Mouse (Mus musculus): ENCODE data around the gene Zfp3. TPM values are rescaled to one million over a fixed set of nuclear protein-coding genes. Genes with fewer than 3 reads are reported as not detected.
A peak's percentile ranks its signal among the peaks of the same experiment; 100 is the strongest.
"Not testable (repeated sequence)": the region's sequence is repeated elsewhere in the genome, so short reads cannot be mapped to it uniquely, and the experiment has no call there.

The Zfp3 gene
- polyA plus RNA-seq, 1 experiment from 2014 or later: 15.6 TPM

DNA sequence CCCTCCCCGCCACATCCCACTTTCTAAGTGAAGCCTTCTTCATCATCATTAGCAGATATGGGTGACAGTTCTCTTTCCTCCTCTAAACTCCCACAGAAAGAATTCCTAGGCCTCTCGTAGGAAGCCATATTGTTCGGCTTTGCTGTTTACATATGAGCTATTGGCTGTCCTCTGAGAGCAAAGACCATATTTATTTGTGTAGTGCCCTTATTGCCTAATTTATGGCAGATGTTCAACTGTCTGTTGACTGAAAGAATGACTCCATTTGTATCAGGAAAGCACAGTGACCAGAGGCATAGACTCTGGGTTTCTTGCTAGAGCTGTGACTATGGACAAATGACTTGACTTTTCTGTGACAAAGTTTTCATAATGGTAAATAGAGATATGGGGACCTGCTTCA is 22.4 kb upstream of the Zfp3 start:
- H3K27me3 ChIP-seq: no peaks in the 10 kb centered on the region
- H3K4me3 ChIP-seq: no peak overlapping the region
- H3K9me3 ChIP-seq: no peaks in the 10 kb centered on the region
- WGBS: 84% methylated on average over 3 of the region's 3 CpGs
- no peak overlapping the region for H3K9ac ChIP-seq
- ATAC-seq (ENCODE audit: low read depth): no peak
- no peak overlapping the region for H3K4me2 ChIP-seq
- H3K4me1 ChIP-seq (replicated peaks): no peaks in the 10 kb centered on the region
- H3K27ac ChIP-seq (replicated peaks): no peak overlapping the region
- no peaks in the 10 kb centered on the region for H3K36me3 ChIP-seq

GRCm38 (mm10) chr11:70742117-70742516 is 21.9 kb upstream of the Zfp3 start:
- Histone ChIP-seq H3K4me2 (no peak overlapping the region), H3K4me3 (no peak overlapping the region), H3K27me3 (no peaks in the 10 kb centered on the region), H3K27ac (replicated peaks) (no peak overlapping the region), H3K9ac (no peak overlapping the region), H3K9me3 (no peaks in the 10 kb centered on the region), H3K4me1 (replicated peaks) (no peaks in the 10 kb centered on the region), H3K36me3 (no peaks in the 10 kb centered on the region)
- 90% methylated on average over 7 of the region's 7 CpGs for WGBS
- ATAC-seq (ENCODE audit: low read depth): no peak

GRCm38 (mm10) chr11:70742581-70743459 is 21.2 kb upstream of the Zfp3 start:
- H3K4me2 ChIP-seq: no peak overlapping the region
- H3K27me3 ChIP-seq: no peaks in the 10 kb centered on the region
- no peaks in the 10 kb centered on the region for H3K36me3 ChIP-seq
- no peaks in the 10 kb centered on the region for H3K4me1 ChIP-seq (replicated peaks)
- no peak overlapping the region for H3K27ac ChIP-seq (replicated peaks)
- no peak for ATAC-seq (ENCODE audit: low read depth)
- 80% methylated on average over 12 of the region's 12 CpGs for WGBS
- no peak overlapping the region for H3K9ac ChIP-seq
- no peak overlapping the region for H3K4me3 ChIP-seq
- H3K9me3 ChIP-seq: no peaks in the 10 kb centered on the region

DNA sequence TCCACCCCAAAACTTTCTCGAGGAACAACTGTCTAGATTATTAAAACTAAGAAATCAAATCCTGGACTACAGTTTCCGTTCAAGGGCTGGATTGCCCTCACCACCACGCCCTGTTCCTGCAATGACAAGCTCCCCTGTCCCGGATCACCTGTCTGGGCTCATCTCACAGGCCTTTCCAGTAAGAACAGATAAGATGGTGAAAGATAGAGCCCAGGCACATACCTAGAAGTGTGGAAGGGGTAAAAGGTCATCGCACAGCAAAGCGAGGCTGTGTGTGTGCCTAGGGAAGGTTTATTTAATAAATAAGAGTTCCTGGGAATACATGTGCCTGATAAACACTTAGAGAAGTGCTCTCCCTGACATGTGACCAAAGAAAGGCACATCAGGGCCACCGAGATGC is 18.4 kb upstream of the Zfp3 start:
- H3K27me3 ChIP-seq: no peaks in the 10 kb centered on the region
- no peak overlapping the region for H3K4me2 ChIP-seq
- no peak overlapping the region for H3K4me3 ChIP-seq
- no peaks in the 10 kb centered on the region for H3K4me1 ChIP-seq (replicated peaks)
- no peak overlapping the region for H3K9ac ChIP-seq
- no peak for ATAC-seq (ENCODE audit: low read depth)
- no peaks in the 10 kb centered on the region for H3K9me3 ChIP-seq
- H3K36me3 ChIP-seq: no peaks in the 10 kb centered on the region
- WGBS: 87% methylated on average over 7 of the region's 7 CpGs
- H3K27ac ChIP-seq (replicated peaks): no peak overlapping the region

- H3K4me3 ChIP-seq: no peak overlapping the region
- H3K9ac ChIP-seq: no peak overlapping the region
- no peaks in the 10 kb centered on the region for H3K27me3 ChIP-seq
- ATAC-seq (ENCODE audit: low read depth): no peak
- H3K27ac ChIP-seq (replicated peaks): no peak overlapping the region
- H3K36me3 ChIP-seq: no peaks in the 10 kb centered on the region
- 89% methylated on average over 4 of the region's 4 CpGs for WGBS
- H3K4me2 ChIP-seq: no peak overlapping the region
- no peaks in the 10 kb centered on the region for H3K9me3 ChIP-seq
- no peaks in the 10 kb centered on the region for H3K4me1 ChIP-seq (replicated peaks)
These were observed 16.0 kb upstream of the Zfp3 start for GRCm38 (mm10) chr11:70747876-70748545.

DNA sequence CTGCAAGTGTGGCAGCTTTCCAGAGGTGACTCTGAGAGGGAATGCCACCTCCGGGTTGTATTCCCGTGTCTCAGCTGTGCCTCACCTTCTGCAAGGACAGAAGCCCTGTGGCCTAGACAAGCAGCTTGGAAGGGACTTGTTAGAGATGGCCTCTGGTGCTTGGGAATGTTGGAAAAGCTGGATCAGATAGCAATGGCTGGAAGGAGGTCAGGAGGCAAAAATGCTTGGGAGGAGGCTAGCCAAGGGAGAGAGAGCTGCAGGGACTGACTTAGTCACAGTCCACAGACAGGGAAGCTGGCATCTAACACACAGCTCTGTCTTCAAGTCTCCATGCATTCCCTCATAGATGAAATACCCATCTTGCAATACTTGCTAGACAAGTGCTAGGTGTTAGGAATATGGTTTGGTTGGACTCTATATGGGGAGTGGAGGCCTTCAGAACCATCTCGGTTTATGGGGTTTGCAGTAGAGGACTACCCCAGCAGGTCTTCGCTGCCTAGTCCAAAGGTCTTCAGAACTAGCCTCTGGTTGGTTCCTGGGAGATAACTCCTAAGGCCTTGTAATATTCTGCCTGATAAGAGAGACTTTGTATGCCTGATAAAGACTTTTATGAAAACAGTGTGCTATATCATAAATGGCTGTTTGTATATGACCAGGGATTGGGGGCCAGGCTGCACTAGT is 11.5 kb upstream of the Zfp3 start:
- Histone ChIP-seq H3K9ac (no peak overlapping the region), H3K27ac (replicated peaks) (no peak overlapping the region), H3K4me3 (no peak overlapping the region), H3K27me3 (peaks cover 3% of the 10 kb centered on the region; the same call in 1 of the 2 replicates), H3K9me3 (no peaks in the 10 kb centered on the region), H3K36me3 (no peaks in the 10 kb centered on the region), H3K4me2 (no peak overlapping the region), H3K4me1 (replicated peaks) (no peaks in the 10 kb centered on the region)
- ATAC-seq (ENCODE audit: low read depth): no peak
- 86% methylated on average over 4 of the region's 4 CpGs for WGBS

DNA sequence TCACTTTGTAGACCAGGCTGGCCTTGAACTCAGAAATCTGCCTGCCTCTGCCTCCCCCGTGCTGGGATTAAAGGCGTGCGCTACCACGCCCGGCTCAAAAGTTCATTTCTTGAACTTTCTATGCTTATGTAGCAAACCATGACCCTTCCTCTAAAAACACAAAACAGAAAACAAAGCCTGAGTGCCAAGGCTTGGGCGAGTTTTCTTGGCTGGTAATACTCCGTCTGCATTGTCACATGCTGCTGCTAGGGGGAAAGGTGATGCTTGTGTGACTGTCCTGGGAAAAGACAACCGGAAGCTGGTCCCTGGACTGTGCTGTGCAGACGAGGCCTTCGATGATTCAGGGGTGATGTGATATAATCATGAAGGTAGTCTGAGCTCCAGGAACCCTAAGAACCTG is 10.9 kb upstream of the Zfp3 start:
- H3K4me3 ChIP-seq: no peak overlapping the region
- no peak overlapping the region for H3K27ac ChIP-seq (replicated peaks)
- H3K9ac ChIP-seq: no peak overlapping the region
- ATAC-seq (ENCODE audit: low read depth): no peak
- peaks cover 3% of the 10 kb centered on the region; the same call in 1 of the 2 replicates for H3K27me3 ChIP-seq
- WGBS: 93% methylated on average over 10 of the region's 10 CpGs
- H3K4me2 ChIP-seq: no peak overlapping the region
- no peaks in the 10 kb centered on the region for H3K36me3 ChIP-seq
- H3K4me1 ChIP-seq (replicated peaks): no peaks in the 10 kb centered on the region
- no peaks in the 10 kb centered on the region for H3K9me3 ChIP-seq

- Histone ChIP-seq H3K9me3 (no peaks in the 10 kb centered on the region), H3K4me1 (replicated peaks) (no peaks in the 10 kb centered on the region), H3K4me3 (no peak overlapping the region), H3K9ac (no peak overlapping the region), H3K4me2 (no peak overlapping the region), H3K27me3 (peaks cover 3% of the 10 kb centered on the region; the same call in 1 of the 2 replicates), H3K27ac (replicated peaks) (no peak overlapping the region), H3K36me3 (no peaks in the 10 kb centered on the region)
- ATAC-seq (ENCODE audit: low read depth): no peak
- WGBS: 67% methylated on average over 4 of the region's 4 CpGs
These were observed 9.5 kb upstream of the Zfp3 start for GRCm38 (mm10) chr11:70754476-70754875.

- Histone ChIP-seq H3K9ac (no peak overlapping the region), H3K27ac (replicated peaks) (no peak overlapping the region), H3K36me3 (no peaks in the 10 kb centered on the region), H3K4me3 (no peak overlapping the region), H3K27me3 (peaks cover 3% of the 10 kb centered on the region; the same call in 1 of the 2 replicates), H3K9me3 (no peaks in the 10 kb centered on the region), H3K4me2 (no peak overlapping the region), H3K4me1 (replicated peaks) (no peaks in the 10 kb centered on the region)
- WGBS: 77% methylated on average over 7 of the region's 7 CpGs
- no peak for ATAC-seq (ENCODE audit: low read depth)
These were observed 9.1 kb upstream of the Zfp3 start for GRCm38 (mm10) chr11:70754958-70755357.

GRCm38 (mm10) chr11:70755645-70756044 is 8.4 kb upstream of the Zfp3 start:
- Histone ChIP-seq H3K4me2 (no peak overlapping the region), H3K9ac (peak overlapping the region; percentile 62), H3K36me3 (no peaks in the 10 kb centered on the region), H3K27me3 (peaks cover 3% of the 10 kb centered on the region; the same call in 1 of the 2 replicates), H3K9me3 (no peaks in the 10 kb centered on the region), H3K4me3 (no peak overlapping the region), H3K4me1 (replicated peaks) (no peaks in the 10 kb centered on the region), H3K27ac (replicated peaks) (no peak overlapping the region)
- peak; percentile 61; the same call in 1 of the 2 replicates for ATAC-seq (ENCODE audit: low read depth)
- 13% methylated on average over 7 of the region's 7 CpGs for WGBS

GRCm38 (mm10) chr11:70760446-70760845 is 3.6 kb upstream of the Zfp3 start:
- H3K4me2 ChIP-seq; ATAC-seq (ENCODE audit: low read depth): not testable (repeated sequence)

GRCm38 (mm10) chr11:70762641-70763040 is 1.4 kb upstream of the Zfp3 start:
- Histone ChIP-seq H3K27me3 (no peaks in the 10 kb centered on the region), H3K4me1 (replicated peaks) (peaks cover 23% of the 10 kb centered on the region), H3K36me3 (peaks cover 2% of the 10 kb centered on the region), H3K9ac (no peak overlapping the region), H3K4me2 (no peak overlapping the region), H3K27ac (replicated peaks) (no peak overlapping the region), H3K9me3 (no peaks in the 10 kb centered on the region), H3K4me3 (no peak overlapping the region)
- WGBS: 84% methylated on average over 9 of the region's 9 CpGs
- no peak for ATAC-seq (ENCODE audit: low read depth)

More at GRCm38 (mm10) chr11:70760446-70760845, 3.6 kb upstream of the Zfp3 start:
- not testable (repeated sequence) for H3K9me3 ChIP-seq; H3K27ac ChIP-seq (replicated peaks); H3K9ac ChIP-seq; H3K36me3 ChIP-seq; H3K27me3 ChIP-seq; H3K4me3 ChIP-seq
- peaks cover 17% of the 10 kb centered on the region for H3K4me1 ChIP-seq (replicated peaks)
- WGBS: 70% methylated on average over 3 of the region's 3 CpGs

Measured in neural tube, embryonic 13.5 days (tissue).